Mouse (Mus musculus): ENCODE measurements around the gene Ccr1l1.

GRCm38 (mm10) chr9:123932911-123933675 lies 45.1 kb downstream of the Ccr1l1 start:
- TF ChIP-seq CTCF (IDR thresholded peaks at IDR 0.05; ENCODE audit: borderline replicate concordance, extremely low read depth, insufficient read depth, insufficient read length) = no peak
- no peak for TF ChIP-seq POLR2A (IDR thresholded peaks at IDR 0.05; ENCODE audit: borderline replicate concordance, extremely low read depth, insufficient read depth, insufficient read length, poor library complexity, severe bottlenecking)
